Mouse (Mus musculus) thymus, postnatal 25 days (tissue): ENCODE measurements around the gene Ripply3.
A peak's percentile ranks its signal among the peaks of the same experiment; 100 is the strongest.

Experiments used
- DNase-seq: peaks from one replicate; pipeline ENCODE4 v3.0.0; 2022

Ripply3 gene

GRCm38 (mm10) chr16:94327781-94328711 is at the start of gene Ripply3:
Gene Ripply3 (plus strand): TSS chr16:94328420.
- DNase-seq: no peak

GRCm38 (mm10) chr16:94283972-94284371 is 44.2 kb upstream of the Ripply3 start:
- no peak for DNase-seq

- DNase-seq: no peak
Observed at GRCm38 (mm10) chr16:94287826-94288225, 40.4 kb upstream of the Ripply3 start.

GRCm38 (mm10) chr16:94289138-94290072 is 38.8 kb upstream of the Ripply3 start:
- DNase-seq: peak; percentile 37

GRCm38 (mm10) chr16:94290073-94290999 is 37.9 kb upstream of the Ripply3 start:
- peak; percentile 87 for DNase-seq

DNA sequence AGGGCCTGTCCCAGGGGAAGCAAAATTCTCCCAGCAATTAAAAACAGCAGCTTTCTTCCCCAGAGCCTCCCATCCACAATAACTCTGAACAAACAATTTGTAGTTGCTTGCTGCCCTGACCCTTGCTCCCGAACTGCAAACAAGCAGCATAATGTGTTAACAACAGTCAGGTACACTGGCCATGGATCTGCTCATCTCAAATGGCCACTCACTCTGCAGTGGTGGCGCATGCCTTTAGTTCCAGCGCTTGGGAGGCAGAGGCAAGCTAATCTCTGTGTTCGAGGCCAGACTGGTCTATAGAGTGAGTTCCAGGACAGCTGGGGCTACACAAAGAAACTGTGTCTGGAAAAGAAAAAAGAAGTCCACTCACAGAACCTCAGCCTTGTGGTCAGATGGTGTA is 37.1 kb upstream of the Ripply3 start:
- DNase-seq: no peak

- no peak for DNase-seq
Observed at GRCm38 (mm10) chr16:94298081-94298480, 30.1 kb upstream of the Ripply3 start.

DNA sequence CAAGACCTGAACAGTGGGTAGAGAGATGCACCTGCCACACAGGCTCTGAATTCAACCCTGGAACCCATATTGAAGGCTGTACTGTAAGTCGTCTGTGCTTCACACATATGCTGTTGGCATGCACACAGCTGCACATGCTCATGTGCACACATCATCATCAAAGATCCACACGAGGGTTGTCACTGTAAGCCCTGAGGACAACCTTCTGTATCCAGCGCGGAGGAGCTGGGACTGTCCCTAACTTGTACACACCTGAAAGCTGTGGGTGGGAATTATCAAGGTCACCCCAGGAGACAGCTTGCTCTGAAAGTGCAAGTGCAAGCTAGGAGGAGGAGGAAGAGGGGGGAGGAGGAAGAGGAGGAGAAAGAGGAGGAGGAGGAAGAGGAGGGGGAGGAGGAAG is 29.0 kb upstream of the Ripply3 start:
- no peak for DNase-seq

- DNase-seq: no peak
Observed at GRCm38 (mm10) chr16:94301194-94301593, 27.0 kb upstream of the Ripply3 start.

GRCm38 (mm10) chr16:94301696-94302095 is 26.5 kb upstream of the Ripply3 start:
- DNase-seq: no peak

GRCm38 (mm10) chr16:94302274-94303202 is 25.7 kb upstream of the Ripply3 start:
- DNase-seq: peak; percentile 29

GRCm38 (mm10) chr16:94303203-94303535 is 25.1 kb upstream of the Ripply3 start:
- no peak for DNase-seq

DNA sequence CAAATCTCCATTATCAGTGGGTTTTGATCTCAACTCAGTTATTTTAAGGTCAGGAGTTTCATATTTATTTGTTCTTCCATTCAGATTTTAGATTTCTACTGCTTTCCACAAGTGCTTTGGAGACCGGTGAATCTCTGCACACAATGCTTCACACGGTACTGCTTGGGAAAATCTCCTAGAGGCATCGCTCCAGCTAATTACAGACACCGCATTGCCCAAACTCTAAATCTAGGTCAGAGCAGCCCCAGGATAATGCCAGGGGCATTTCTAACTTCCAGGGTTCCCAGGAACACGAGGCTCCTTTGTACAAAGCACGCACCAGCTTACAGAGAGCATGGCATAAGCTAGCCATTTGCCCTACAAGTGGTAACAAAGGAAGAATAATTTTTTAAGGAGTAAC is 20.7 kb upstream of the Ripply3 start:
- no peak for DNase-seq

GRCm38 (mm10) chr16:94307942-94308341 is 20.3 kb upstream of the Ripply3 start:
- no peak for DNase-seq

GRCm38 (mm10) chr16:94309025-94309424 is 19.2 kb upstream of the Ripply3 start:
- DNase-seq: no peak

DNA sequence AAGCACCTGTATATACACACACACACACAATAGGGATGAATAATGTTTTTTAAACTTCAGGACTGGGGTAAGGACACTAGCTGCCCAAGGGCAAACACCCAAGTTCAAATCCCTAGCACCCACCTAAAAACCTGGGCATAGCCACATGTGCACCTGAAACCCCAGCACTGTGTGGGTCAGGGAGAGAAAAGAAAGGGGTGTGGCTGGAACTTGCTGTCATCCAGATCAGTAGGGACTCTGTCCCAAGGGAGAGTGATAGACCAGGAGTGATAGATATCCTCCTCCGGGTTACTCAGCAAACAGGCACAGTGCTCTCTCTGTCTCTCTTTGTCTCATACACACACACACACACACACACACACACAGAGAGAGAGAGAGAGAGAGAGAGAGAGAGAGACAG is 16.8 kb upstream of the Ripply3 start:
- DNase-seq: no peak

- DNase-seq: no peak
Observed at GRCm38 (mm10) chr16:94311931-94312330, 16.3 kb upstream of the Ripply3 start.

DNA sequence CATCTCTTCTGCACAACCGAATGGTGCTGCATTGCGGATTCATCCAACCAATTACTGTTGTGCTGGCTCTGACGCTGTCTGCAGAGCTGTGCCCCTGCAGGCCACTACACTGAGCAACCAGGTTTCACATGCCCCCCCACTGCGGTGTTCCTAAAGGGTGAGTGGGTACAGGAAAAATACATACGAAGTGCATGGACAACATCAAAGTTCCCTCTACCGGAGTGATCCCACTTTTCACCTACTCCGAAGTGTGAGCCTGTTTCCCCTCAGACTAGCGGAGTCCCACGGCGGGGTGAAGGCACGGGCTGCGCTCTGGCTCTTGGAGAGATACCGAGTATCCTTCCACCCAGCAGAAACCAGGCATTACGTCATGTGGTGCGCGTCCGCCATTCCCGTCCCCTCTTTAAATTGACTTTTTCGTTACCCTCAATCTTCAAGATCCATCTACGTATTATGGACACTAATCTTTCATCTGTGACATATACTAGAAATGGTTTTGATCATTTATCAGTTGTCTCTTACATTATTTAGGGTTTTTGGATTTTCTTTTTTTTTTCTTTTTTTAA is 15.5 kb upstream of the Ripply3 start:
- DNase-seq: peak; percentile 77

DNA sequence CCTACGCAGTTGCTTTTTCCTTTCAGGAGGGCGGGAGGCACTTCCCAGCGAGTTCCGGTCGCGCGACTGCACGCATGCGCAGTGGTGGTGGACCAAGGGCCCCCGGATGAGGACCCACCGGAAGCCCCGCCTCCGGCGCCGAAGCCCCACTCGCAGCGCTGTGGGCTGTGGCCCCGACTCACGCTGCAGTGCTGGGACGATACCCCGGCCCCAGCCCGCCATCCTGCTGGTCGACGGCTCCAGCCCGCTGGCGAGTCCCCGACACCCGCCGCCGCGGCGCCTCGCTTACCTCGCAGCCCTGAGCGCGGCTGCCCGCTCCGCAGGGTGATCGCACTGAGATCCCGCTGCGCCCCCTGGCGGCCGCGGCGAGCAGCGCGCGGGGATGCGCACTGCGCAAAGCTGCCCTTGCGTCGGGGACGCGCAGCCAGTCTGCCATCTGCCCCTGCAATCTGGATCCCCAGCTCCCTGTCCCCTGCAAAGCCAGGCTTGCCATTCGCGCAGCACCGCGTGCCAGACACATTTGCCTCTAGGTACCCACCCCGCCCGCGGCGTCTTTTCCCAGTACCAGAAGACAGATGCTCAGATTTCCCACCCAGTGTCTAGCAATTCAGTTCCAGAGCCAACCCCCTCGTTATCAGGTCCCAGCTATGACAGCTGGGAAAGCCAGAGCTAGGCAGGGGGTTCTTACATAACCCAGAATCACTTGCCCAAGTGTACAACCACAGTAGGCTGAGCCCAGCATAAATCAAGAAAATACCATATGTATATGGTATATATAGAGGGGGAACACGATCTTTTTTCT is 14.8 kb upstream of the Ripply3 start, which contains the start of gene Hlcs:
TSS of gene Hlcs (minus strand) at position 343 of the 802 bp plus-strand sequence.
- peak; percentile 98 for DNase-seq

DNA sequence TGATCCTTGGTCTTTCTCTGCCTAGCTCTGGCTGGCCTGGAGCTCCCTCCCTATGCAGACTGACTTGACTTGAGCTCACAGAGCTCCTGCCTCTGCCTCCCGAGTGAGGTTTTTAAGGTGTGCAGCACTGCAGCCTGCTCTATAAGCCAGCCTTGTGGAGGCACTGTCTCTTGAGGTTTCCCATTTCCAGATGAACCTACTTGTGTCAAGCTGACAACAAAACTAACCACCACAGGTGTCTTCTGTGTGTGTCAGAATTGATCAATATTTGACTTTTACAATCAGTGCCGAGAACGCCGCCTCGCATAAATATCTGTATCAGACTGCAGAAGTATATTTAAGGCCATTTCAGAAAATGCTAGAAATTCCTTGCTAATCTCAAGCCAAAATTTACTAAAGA is 13.6 kb upstream of the Ripply3 start:
- DNase-seq: no peak
